Mouse (Mus musculus): Measurements from ENCODE around the gene C1galt1. TPM values are rescaled to one million over a fixed set of nuclear protein-coding genes. Genes with fewer than 3 reads are reported as not detected.

C1galt1 gene
- total RNA-seq, 4 experiments from 2014 or later = 10.2 to 11.0 (median 10.5) TPM

DNA sequence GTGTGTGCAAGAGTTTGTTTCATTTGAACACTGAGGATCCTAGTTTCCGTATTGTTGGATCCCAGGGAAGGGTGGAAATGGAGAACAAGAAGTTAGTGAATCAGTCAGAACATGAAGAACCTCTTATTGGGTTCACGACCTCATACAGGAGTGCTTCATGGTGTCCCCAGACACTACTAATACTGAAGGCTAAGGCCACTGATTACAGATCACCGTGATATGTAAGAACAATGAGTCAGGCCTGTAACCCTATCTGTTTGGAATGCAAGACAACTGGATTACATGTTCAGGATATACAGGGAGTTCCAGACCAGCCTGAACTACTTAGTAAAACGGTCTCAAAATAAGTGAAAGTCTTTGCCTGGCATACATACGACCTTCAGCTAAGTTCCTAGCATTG is 13.9 kb downstream of the C1galt1 start:
- DNase-seq (ENCODE audit: low spot score in 2 of 2) = no peak

DNA sequence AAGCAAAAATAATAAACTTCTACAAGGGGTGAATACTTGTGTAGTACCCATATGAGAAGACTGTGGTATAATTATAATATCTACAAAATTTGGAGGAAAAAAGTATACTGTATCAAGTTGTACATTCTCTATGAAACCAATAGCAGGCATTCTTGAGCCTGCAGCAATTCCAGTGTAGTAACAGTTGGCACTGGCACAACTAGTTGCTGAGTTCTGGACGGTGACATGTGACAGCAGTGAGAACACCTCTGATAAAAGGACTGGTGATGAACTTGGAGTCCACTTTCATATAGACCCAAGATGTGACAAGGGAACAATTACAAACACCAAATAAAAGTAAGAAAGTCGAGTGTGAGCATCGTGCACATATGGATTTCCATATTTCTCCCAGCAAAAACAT is 14.5 kb downstream of the C1galt1 start:
- no peak for DNase-seq (ENCODE audit: low spot score in 2 of 2)

DNA sequence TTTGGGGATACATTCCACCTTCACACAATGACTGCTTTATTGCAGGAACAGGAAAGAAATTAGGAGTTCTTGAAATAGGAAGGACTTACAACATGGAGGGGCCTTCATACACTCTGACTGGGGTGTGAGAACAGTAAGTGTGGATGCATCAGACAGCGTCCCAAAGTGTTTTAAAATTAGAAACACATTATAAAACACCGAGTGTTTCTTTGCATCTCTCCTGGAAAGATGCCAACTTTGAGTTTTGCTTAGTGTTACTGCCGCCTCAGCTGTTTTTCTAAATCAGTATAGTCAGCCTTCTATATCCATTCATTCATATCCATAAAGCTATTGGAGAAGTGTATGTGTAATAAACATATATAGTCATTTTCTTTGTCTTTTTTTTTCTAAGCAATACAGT is 16.4 kb downstream of the C1galt1 start:
- DNase-seq (ENCODE audit: low spot score in 2 of 2) = no peak

DNA sequence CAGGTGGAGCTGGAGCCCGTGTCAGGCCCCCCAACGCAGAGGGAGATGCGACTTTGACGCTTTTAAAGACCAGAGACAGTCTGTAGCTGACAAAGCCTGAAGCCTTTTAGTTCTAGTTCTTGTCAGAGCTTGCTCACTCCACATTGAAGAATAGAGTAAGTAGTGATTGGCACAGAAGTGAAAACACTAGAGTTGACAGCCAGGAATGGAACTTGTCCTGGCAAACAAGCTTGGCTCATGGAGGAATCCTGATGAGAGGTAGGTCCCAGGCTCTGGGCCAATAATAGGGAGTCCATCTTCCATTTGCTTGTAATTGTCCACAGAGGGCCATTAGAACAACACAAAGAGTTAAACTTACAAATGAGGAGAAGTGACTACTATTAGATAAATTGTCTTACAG is 18.7 kb downstream of the C1galt1 start:
- no peak for DNase-seq (ENCODE audit: low spot score in 2 of 2)

DNA sequence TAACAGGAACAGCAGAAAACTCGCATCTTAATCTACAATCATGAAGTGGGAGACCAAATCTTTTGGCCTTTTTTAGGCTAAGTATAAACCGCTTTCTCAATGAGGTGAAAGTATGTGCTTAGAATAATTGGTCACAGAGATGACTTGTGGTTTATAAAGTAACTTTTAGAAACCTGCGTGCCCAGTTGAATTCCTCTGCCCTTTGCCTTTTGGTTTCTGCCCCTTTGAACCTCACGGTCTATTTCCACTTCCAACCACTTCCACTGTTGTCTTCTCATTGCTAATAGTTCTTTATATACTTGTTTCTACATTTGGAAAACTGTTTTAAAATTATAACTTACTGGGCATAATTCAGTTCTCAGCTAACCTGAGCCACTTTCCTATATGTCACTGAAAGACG is 32.2 kb downstream of the C1galt1 start:
- DNase-seq (ENCODE audit: low spot score in 2 of 2) = no peak

DNA sequence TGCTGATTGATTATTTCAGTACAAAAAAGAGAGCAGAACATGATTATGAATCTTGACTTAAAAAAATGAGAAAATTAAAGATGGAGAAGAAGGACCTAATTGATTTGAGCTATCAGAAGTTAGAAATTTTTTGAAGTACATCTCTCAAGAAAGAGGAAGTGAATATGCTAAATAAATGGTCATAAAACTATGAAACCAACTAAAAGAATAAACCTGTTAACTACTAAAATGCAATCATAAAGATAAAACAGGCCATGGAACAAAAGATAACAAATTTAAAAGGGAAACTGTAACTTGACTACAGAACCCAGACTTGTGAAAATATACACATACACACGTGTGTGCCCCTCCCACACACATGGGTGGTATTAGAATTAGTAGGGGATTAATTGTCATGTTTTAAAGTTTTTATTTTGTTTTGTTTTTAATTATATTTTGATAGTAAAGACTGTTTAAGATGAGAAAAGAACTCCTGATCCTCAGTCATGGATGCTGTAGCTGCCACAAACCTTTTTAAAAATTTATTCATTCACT is 37.0 kb downstream of the C1galt1 start:
- DNase-seq (ENCODE audit: low spot score in 2 of 2) = no peak

DNA sequence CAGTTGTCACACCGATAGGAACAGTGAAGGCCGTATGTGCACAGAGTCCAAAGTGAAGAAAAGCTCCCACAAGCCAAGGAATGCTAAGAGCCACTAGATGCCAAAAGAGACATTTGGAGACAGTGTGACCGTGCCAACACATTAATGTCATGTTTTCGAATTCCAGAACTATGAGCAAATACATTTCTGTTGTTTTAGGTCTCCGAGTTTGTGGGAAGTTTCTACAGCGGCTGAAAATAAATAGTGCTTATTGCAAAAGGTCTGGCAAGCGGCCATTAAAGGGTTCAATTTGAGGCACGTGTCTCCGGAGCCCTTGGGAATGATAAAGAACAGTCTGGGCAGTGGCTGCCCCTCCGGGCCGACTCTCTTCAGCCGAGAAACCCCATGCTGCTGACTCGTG is 37.9 kb downstream of the C1galt1 start:
- DNase-seq (ENCODE audit: low spot score in 2 of 2) = no peak

DNA sequence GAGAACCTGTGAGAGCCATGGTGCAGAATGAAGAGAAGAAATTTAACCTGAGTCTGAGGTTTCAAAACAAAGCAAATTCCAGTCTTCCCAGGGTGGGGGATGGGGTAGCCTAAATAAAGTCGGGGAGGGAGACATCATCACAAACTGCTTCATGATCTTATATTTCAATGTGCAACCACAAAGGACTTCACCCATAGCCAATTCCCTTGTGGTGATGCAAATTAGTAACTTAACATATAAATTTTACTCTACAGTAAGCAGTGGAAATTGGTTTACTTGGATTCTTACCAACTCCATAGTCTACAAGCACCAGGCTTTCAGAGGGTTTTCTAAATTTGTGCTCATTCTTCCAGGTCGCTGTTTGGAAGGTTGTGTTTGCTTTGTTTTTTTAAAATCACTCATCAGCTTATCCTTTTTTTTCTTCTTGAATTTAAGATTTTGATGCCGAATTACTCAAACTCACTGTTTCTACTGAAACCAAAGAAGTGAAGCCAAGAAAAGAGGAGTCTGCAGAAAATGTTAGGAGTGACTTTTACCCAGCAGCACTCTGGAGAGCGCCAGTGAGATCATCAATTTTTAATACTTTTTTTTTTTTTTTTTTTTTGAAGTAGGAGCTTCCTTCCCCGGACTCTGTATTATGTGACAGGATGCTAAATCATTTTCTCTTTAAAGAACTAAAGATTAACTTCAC is 41.5 kb downstream of the C1galt1 start:
- DNase-seq (ENCODE audit: low spot score in 2 of 2) = no peak

DNA sequence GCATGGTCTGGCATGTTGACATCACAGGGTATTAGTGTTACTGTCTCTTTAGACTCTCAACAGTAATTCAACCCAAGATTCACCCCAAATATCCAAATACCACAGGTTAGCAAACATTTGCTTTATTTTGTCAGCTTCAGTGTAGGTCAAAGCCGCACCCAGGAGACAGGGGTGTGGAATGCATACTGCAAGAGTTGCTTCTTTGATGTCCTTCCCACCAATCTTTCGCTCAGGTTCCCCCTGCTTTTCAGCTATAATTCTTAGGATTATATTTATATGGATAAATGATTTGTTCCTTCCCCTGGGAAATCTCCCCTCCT is 42.0 kb downstream of the C1galt1 start:
- no peak for DNase-seq (ENCODE audit: low spot score in 2 of 2)

DNA sequence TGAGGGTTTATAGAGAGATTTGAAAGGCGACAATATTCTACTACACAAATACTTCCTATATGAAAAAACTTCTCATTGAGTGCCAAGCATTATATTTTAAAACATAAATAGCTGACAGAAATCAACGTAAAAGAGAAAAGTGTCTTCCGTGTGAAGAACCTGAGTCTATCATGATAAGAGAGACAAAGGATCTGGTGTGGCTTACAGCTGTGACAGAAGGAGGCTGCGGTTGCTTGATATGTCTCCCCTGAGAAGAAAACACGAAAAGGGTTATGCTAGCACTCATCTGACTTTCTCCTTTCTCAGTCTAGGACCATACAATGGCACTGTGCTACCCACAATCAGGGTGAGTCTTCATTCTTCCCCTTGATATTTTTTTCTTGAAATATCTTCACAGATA is 51.7 kb downstream of the C1galt1 start:
- DNase-seq (ENCODE audit: low spot score in 2 of 2) = no peak

DNA sequence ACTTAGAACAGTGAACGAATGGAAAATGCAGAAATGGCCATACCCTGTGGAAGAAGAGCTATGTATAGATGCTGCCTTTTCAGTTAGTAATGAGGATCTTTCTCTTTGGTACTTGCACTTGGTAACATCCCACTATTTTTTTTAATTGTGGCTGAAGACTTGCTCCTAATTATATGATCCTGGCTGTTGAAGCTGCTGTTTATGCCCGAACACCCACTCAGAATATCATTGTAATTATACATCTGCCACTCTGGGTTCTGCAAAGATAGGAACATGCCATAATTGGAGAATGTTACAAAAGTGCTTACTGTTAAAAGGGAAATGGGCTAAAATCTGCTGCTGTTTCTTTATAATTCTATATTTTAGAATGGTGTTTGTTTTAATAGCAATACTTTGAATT is 67.4 kb downstream of the C1galt1 start:
- DNase-seq (ENCODE audit: low spot score in 2 of 2) = no peak

Other genes with a start within 250 kb of the C1galt1 start
- gene Asns, start 151.6 kb upstream of the C1galt1 start, total RNA-seq (2022) = 100 to 1,000 TPM in 2 of 4 experiments, 10 to 100 TPM in 2; 93.4 to 109 (median 101) TPM